Mouse (Mus musculus) liver, adult (tissue): ENCODE data around the gene Rap1gap.

Experiments
- GATA4 ChIP-seq: IDR thresholded peaks from 2 replicates; pipeline ENCODE4 v1.6.1; 2014; ENCODE audit warnings: mild to moderate bottlenecking, low read length; ENCODE audit not compliant: insufficient replicate concordance

Gene Rap1gap

DNA sequence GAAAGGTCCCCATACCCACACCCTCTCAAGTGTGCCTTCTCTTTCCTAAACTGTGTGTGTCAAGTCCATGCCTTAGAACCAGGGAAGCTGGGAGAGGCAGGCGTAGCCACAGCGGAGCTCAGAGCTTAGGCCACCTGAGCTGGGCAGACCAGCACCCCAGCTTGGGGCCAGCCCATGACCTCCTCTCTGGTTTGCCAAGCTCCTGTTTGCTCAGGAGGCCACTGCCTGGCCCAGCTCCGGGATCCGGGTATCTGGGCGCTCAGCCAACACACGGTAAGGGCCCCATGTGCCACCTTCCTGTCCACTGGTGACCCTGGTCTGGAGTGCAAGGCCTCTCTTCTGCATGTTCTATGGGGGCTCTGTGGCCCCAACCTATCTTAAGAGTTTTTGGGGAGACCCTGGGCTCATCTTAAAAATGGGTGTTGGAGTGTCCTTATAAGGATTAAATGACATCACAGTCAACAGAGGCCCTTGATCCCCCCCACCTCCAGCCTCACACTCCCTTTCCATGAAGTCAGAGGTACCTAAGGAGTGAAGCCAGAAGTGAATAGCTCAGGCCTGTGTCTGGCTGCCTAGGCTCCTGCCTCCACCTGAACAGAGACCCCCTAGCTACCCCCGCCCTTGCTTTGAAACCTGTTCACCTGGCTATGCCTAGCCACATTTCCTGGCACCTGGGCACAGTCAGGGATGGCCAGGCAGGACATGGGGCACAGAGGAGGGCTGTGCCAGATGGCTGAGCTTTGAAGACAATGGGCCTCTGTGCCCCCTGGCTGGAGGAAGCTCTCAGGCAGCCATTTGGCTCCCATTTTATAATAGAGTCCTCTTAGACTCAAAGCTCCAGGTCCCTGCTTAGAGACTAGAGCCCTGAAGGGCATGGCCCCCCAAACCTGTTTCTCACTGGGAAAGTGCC lies 33.8 kb downstream of the Rap1gap start:
- TF ChIP-seq GATA4, result no peak

- TF ChIP-seq GATA4, result no peak
Observed at GRCm38 (mm10) chr4:137699264-137700211, 35.0 kb downstream of the Rap1gap start.

- TF ChIP-seq GATA4, result no peak
Observed at GRCm38 (mm10) chr4:137700960-137701359, 36.4 kb downstream of the Rap1gap start.

DNA sequence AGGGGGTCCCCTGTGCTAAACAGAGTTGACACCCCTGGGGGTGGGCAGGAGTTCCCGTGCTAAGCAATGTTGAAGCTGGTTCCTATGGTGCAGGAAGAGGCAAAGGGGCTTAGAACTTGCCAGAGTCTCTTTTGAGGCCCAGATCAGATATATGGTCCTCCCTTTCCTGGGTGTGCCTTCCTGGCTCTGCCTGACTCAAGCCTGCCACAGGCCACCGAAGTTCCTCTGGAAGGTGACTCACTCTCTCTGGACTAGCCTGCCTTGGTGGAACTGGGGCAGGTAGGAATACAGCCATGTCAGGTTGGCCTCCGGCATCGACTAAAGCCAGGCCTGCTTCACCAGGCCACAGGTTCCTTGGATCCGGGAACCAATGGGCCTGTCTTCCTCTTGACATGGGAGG lies 38.6 kb downstream of the Rap1gap start:
- TF ChIP-seq GATA4, result no peak

- no peak for TF ChIP-seq GATA4
Observed at GRCm38 (mm10) chr4:137704561-137704960, 40.0 kb downstream of the Rap1gap start.

GRCm38 (mm10) chr4:137705379-137705778 lies 40.9 kb downstream of the Rap1gap start:
- TF ChIP-seq GATA4, result no peak

- TF ChIP-seq GATA4, result no peak
Observed at GRCm38 (mm10) chr4:137706510-137706909, 42.0 kb downstream of the Rap1gap start.

GRCm38 (mm10) chr4:137707216-137707990 lies 42.9 kb downstream of the Rap1gap start:
- TF ChIP-seq GATA4, result no peak

DNA sequence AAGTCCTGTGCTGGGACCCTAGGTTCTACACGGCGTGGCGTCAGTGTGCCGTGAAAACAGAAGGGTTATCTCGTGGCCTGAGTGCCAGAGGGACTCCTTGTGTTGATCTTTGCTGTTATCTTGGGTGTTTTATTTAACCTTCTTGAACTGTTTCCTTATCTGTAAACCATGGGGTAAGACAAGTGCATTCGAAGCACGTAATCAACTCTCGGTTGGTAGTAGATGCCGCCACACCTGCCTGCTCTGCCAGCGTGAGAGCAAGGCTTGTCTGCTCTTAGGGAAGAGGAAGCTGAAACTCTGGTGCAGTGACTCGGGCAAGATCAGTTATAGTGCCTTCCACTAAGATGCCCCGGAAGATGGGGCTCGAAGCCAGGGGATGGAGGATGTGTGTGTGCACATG lies 48.4 kb downstream of the Rap1gap start:
- TF ChIP-seq GATA4, result no peak

GRCm38 (mm10) chr4:137714020-137714624 lies 49.6 kb downstream of the Rap1gap start:
- TF ChIP-seq GATA4, result no peak

GRCm38 (mm10) chr4:137717005-137717404 lies 52.5 kb downstream of the Rap1gap start:
- no peak for TF ChIP-seq GATA4

- no peak for TF ChIP-seq GATA4
Observed at GRCm38 (mm10) chr4:137717671-137718070, 53.1 kb downstream of the Rap1gap start.

DNA sequence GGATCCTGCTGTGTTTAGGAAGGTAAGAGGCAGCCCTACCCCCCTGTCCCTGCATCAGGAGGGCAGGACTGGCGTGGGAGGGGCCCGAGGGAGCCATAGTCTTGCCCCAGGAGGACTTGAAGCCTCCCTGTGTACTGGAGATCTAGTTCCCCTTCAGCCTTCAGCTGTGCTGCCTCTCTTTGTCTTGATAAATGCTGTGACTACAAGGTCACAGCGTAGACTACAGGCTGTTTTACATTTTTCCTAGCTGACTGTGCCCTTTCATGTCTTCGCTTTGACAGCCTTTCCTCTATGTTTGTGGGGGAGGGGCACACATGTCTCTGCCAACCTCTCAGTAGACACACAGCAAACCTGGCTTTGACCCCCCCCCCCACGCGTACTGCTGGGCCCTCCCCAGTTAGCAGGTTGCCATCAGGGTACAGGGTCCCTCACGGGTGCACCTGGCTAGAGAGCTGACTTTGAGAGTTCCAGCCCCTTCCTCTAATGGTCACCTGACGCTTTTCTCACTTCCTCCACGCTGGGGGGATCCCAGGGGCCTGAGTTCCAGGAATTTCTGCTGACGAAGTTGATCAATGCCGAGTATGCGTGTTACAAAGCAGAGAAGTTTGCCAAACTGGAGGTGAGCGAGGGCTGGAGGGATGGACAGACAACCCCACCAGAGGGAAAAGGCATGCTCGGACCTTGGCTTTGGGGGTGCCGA lies 55.0 kb downstream of the Rap1gap start:
- TF ChIP-seq GATA4, result no peak

DNA sequence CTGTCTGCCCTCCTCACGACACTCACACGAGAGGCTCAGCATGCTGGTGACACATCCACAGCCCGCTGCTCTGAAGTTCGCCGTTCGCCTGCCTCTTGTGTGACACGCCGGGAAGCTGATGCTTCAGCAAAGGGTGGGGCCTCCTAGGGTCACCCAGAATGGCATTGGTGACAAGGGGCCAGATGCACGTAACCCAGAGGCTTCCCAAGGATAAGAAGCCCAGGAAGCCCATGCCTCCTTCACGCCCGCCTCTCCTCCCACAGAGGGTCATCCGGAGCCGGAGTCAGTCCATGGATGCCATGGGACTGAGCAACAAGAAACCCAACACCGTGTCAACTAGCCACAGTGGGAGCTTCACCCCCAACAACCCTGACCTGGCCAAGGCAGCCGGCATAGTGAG lies 57.0 kb downstream of the Rap1gap start:
- no peak for TF ChIP-seq GATA4

GRCm38 (mm10) chr4:137722230-137722629 lies 57.7 kb downstream of the Rap1gap start:
- TF ChIP-seq GATA4, result no peak
